Mouse (Mus musculus) midbrain, postnatal 0 days (tissue): ENCODE data around the gene Wnt7a. TPM values are rescaled to one million over a fixed set of nuclear protein-coding genes. Genes with fewer than 3 reads are reported as not detected.

ENCODE experiments used
- ATAC-seq: fragments of 200-750 bp; cut with Nextera tagmentation; 2 replicates; pipeline ENCODE4 v1.8.0; 2017; ENCODE audit warnings: moderate number of reproducible peaks, mild to moderate bottlenecking, moderate TSS enrichment, moderate library complexity; ENCODE audit not compliant: low FRiP score
- DNase-seq: peaks from one replicate; pipeline ENCODE4 v3.0.0-alpha.2; 2015; ENCODE audit warnings: low spot score
- H3K27ac ChIP-seq: fragments of 300-500 bp; sonication (generic); 2 replicates; pipeline ENCODE4 v1.5.1; 2014; ENCODE audit warnings: low read depth, mild to moderate bottlenecking, low read length, mixed read lengths
- H3K27me3 ChIP-seq: fragments of 300-500 bp; sonication (generic); 2 replicates; pipeline ENCODE4 v1.6.1; 2014; ENCODE audit warnings: low read length, control low read depth, mixed read lengths; ENCODE audit not compliant: insufficient read depth
- H3K36me3 ChIP-seq: fragments of 300-500 bp; sonication (generic); 2 replicates; pipeline ENCODE4 v1.6.1; 2014; ENCODE audit warnings: low read length, control low read depth, mixed read lengths; ENCODE audit not compliant: insufficient read depth
- H3K4me1 ChIP-seq: fragments of 300-500 bp; sonication (generic); 2 replicates; pipeline ENCODE4 v1.6.1; 2014; ENCODE audit warnings: mild to moderate bottlenecking, control low read depth, antibody characterized with exemption, low read length, mixed read lengths; ENCODE audit not compliant: insufficient read depth
- H3K4me2 ChIP-seq: fragments of 300-500 bp; sonication (generic); 2 replicates; pipeline ENCODE4 v1.6.1; 2014; ENCODE audit warnings: low read depth, mild to moderate bottlenecking, low read length, mixed read lengths; ENCODE audit not compliant: poor library complexity, severe bottlenecking
- H3K4me3 ChIP-seq: fragments of 300-500 bp; sonication (generic); 2 replicates; pipeline ENCODE4 v1.5.1; 2014; ENCODE audit warnings: low read depth, mild to moderate bottlenecking, low read length, moderate library complexity
- H3K9ac ChIP-seq: fragments of 300-500 bp; sonication (generic); replicated peaks from 2 replicates; pipeline ENCODE4 v1.6.1; 2014; ENCODE audit warnings: mild to moderate bottlenecking, low read length, moderate library complexity, mixed read lengths; ENCODE audit not compliant: poor library complexity, severe bottlenecking
- H3K9me3 ChIP-seq: fragments of 300-500 bp; sonication (generic); 2 replicates; pipeline ENCODE4 v1.6.1; 2016; ENCODE audit warnings: low read length, control low read depth
- CTCF ChIP-seq: IDR thresholded peaks from 2 replicates; pipeline ENCODE4 v1.5.1; 2016; ENCODE audit warnings: antibody characterized with exemption, mild to moderate bottlenecking
- WGBS: fragments of 180-500 bp; shearing (Covaris S2); extraction: QIAGEN DNeasy Blood & Tissue Kit; methylation state at CpG from one replicate; pipeline ENCODE4 v1.1.7; 2014; 5-methylcytosine and 5-hydroxymethylcytosine counted together
- polyA plus RNA-seq: library from polyadenylated mRNA; unstranded; fragments of >200 nt; fragmentation: Nextera tagmentation; extraction: Ambion mirVana; gene quantifications from 2 replicates; pipeline ENCODE4 v1.2.1, GENCODE M21; 2015
- total RNA-seq: library from RNA; depleted of rRNA; stranded (reverse); fragments of >200 nt; gene quantifications from 2 replicates; pipeline ENCODE4 v1.2.3, GENCODE M21; 2014

Wnt7a gene
- total and polyA plus RNA-seq, 2 experiments from 2014 or later: 6.4 to 12.9 TPM

DNA sequence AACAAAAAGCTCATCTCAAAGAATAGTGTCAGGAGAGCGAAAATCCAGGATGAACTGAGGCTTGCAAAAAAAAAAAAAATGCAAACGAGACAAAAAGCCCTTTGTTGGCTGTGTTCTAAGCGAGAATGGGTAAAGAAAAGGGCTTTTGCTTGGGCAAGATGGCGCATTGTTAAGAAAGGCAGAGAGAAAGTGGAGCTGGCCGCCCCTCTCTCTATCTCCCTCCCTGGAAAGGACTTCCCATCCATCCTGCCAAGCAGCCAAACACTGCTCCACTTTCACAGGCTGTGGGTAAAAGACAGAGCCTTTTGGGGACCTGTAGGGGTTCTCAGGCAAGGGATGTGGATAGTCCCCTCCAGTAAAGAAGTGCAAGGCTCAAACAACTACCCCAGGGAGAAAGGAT is 9.6 kb downstream of the Wnt7a start:
- Histone ChIP-seq H3K4me1 (no peaks in the 10 kb centered on the region), H3K27ac (no peak overlapping the region), H3K9me3 (no peaks in the 10 kb centered on the region), H3K36me3 (no peaks in the 10 kb centered on the region; the same call in 1 of the 2 replicates), H3K4me3 (no peak overlapping the region), H3K9ac (no peak overlapping the region), H3K4me2 (no peak overlapping the region), H3K27me3 (no peaks in the 10 kb centered on the region)
- 11% methylated on average over 5 of the region's 5 CpGs for WGBS
- ATAC-seq (no peak), DNase-seq (peak; percentile 31)
- no peak for TF ChIP-seq CTCF

- Histone ChIP-seq H3K4me3 (no peak overlapping the region), H3K36me3 (no peaks in the 10 kb centered on the region; the same call in 1 of the 2 replicates), H3K27ac (no peak overlapping the region), H3K27me3 (no peaks in the 10 kb centered on the region), H3K9me3 (no peaks in the 10 kb centered on the region), H3K4me1 (no peaks in the 10 kb centered on the region), H3K4me2 (no peak overlapping the region), H3K9ac (0 out of 2 replicates have a peak overlapping the region, but pooled peaks have one; percentile 2)
- no peak for ATAC-seq
- no peak for DNase-seq
- 82% methylated on average over 12 of the region's 12 CpGs for WGBS
- TF ChIP-seq CTCF: no peak
Observed at GRCm38 (mm10) chr6:91400514-91400913, 10.6 kb downstream of the Wnt7a start.

- no peak for ATAC-seq
- 92% methylated on average over 5 of the region's 5 CpGs for WGBS
- TF ChIP-seq CTCF: no peak
- no peak overlapping the region for H3K27ac ChIP-seq
- no peak overlapping the region for H3K4me3 ChIP-seq
- H3K36me3 ChIP-seq: no peaks in the 10 kb centered on the region; the same call in 1 of the 2 replicates
- no peak overlapping the region for H3K4me2 ChIP-seq
- H3K9me3 ChIP-seq: no peaks in the 10 kb centered on the region
- H3K27me3 ChIP-seq: no peaks in the 10 kb centered on the region
- no peak for DNase-seq
- H3K4me1 ChIP-seq: no peaks in the 10 kb centered on the region
- H3K9ac ChIP-seq: no peak overlapping the region
Observed at GRCm38 (mm10) chr6:91392475-91393174, 18.5 kb downstream of the Wnt7a start.

GRCm38 (mm10) chr6:91389141-91389540 is 22.0 kb downstream of the Wnt7a start:
- H3K27me3 ChIP-seq: no peaks in the 10 kb centered on the region
- H3K27ac ChIP-seq: no peak overlapping the region
- H3K9me3 ChIP-seq: no peaks in the 10 kb centered on the region
- no peaks in the 10 kb centered on the region for H3K4me1 ChIP-seq
- no peak overlapping the region for H3K9ac ChIP-seq
- no peak overlapping the region for H3K4me2 ChIP-seq
- no peak for ATAC-seq
- no peak for TF ChIP-seq CTCF
- H3K36me3 ChIP-seq: no peaks in the 10 kb centered on the region; the same call in 1 of the 2 replicates
- no peak overlapping the region for H3K4me3 ChIP-seq
- DNase-seq: no peak
- 91% methylated on average over 4 of the region's 4 CpGs for WGBS

GRCm38 (mm10) chr6:91384415-91384814 is 26.7 kb downstream of the Wnt7a start:
- no peaks in the 10 kb centered on the region for H3K27me3 ChIP-seq
- no peak overlapping the region for H3K4me3 ChIP-seq
- ATAC-seq (peak; percentile 57; the same call in 1 of the 2 replicates), DNase-seq (peak; percentile 53)
- no peak overlapping the region for H3K9ac ChIP-seq
- no peaks in the 10 kb centered on the region for H3K9me3 ChIP-seq
- H3K36me3 ChIP-seq: no peaks in the 10 kb centered on the region
- H3K4me2 ChIP-seq: no peak overlapping the region
- 78% methylated on average over 2 of the region's 2 CpGs for WGBS
- H3K4me1 ChIP-seq: no peaks in the 10 kb centered on the region
- no peak overlapping the region for H3K27ac ChIP-seq
- TF ChIP-seq CTCF: no peak

GRCm38 (mm10) chr6:91383871-91384270 is 27.3 kb downstream of the Wnt7a start:
- no peak for TF ChIP-seq CTCF
- Histone ChIP-seq H3K9me3 (no peaks in the 10 kb centered on the region), H3K4me2 (no peak overlapping the region), H3K36me3 (no peaks in the 10 kb centered on the region), H3K4me3 (no peak overlapping the region), H3K9ac (no peak overlapping the region), H3K27me3 (no peaks in the 10 kb centered on the region), H3K27ac (no peak overlapping the region), H3K4me1 (no peaks in the 10 kb centered on the region)
- DNase-seq (no peak), ATAC-seq (no peak)
- 49% methylated on average over 2 of the region's 2 CpGs for WGBS
